Mouse (Mus musculus) kidney, adult 10 weeks (tissue): ENCODE results near the gene Stxbp5. TPM values are rescaled to one million over a fixed set of nuclear protein-coding genes. Genes with fewer than 3 reads are reported as not detected.

Experiments
- polyA plus RNA-seq: library from polyadenylated mRNA; stranded (reverse); fragments of 350-450 nt; fragmentation: Illumina TruSeq; extraction: RNeasy Lipid Tissue Mini Kit (QIAGEN cat#74804); gene quantifications from one replicate; pipeline ENCODE4 v1.2.3, GENCODE M21; 2014; ENCODE audit warnings: low read depth, low replicate concordance

Stxbp5 gene
- polyA plus RNA-seq, result 14.7 TPM

GRCm38 (mm10) chr10:9901071-9901696, at the start of gene Stxbp5:
Gene Stxbp5, minus strand, starts transcription at chr10:9901079.

Other genes with a start within 250 kb of the Stxbp5 start
- gene Samd5, start 225.9 kb downstream of the Stxbp5 start, polyA plus RNA-seq, result 3.1 TPM